Mouse (Mus musculus) liver, embryonic 14.5 days (tissue): ENCODE measurements at regions not wholly inside any gene's neighbourhood (a gene's known extent, or its start where the extent isn't known, plus 50 kb on each side); places are given as distances from the start of the nearest gene placed in this dataset.

Experiments
- CTCF ChIP-seq: IDR thresholded peaks from 2 replicates; pipeline ENCODE4 v1.5.1; 2016; ENCODE audit warnings: antibody characterized with exemption, low read depth, control low read depth
- EP300 ChIP-seq: IDR thresholded peaks from 2 replicates; pipeline ENCODE4 v1.6.1; 2016; ENCODE audit warnings: antibody characterized with exemption, low read depth

DNA sequence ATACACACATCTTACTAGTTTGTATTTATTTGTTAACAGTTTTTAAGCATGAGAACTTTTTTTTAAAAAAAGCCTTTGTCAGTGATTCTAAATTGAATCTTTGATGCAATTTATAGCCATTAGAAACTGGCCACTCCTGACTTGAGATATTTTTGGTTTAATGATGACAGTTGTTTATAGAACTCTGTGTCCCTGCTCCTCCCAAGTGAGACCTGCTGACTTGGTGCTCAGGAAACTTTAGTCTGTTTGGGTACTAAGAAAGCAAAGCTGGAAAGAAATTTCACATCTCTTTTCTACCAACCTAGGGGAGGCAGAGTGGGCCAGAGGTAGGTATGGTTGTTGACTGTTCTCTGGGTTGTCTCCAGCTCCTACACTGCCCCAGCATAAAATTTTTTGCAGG lies 214.0 kb upstream of the Nampt start:
- no peak for TF ChIP-seq EP300
- TF ChIP-seq CTCF: no peak
